Mouse (Mus musculus): ENCODE data around the gene Fbxo2. TPM values are rescaled to one million over a fixed set of nuclear protein-coding genes. Genes with fewer than 3 reads are reported as not detected.
A peak's percentile ranks its signal among the peaks of the same experiment; 100 is the strongest.
"Not testable (repeated sequence)": the region's sequence is repeated elsewhere in the genome, so short reads cannot be mapped to it uniquely, and the experiment has no call there.

Gene Fbxo2
- polyA plus RNA-seq, 1 experiment: 60.5 TPM

DNA sequence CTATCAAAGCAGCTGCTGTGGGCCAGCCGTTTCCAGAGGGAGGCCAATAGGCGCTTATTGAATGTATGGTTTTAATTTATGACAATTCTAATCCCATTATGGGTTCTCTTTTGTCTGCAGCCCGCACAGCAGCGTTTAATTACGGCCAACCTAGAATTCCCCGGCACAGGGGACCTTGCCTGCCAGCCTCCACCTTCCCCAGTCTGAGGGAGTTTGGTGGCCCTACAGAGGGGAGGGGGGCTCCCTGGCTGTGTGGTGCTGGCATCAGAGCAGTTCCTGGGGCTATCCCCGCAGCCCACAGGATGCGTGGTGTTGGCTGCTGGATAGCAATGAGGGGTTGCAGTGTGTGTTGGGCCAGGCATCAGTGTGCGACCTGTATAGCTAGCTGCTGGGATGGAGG lies 24.1 kb downstream of the Fbxo2 start:
- Histone ChIP-seq H3K36me3 (replicated peaks; ENCODE audit: low read length) (no peaks in the 10 kb centered on the region), H3K4me3 (replicated peaks) (no peak overlapping the region), H3K4me1 (no peaks in the 10 kb centered on the region), H3K27me3 (replicated peaks) (peaks cover 42% of the 10 kb centered on the region), H3K9me3 (peaks cover 5% of the 10 kb centered on the region; the same call in 1 of the 2 replicates)
- TF ChIP-seq GATA1 (IDR thresholded peaks at IDR 0.05; ENCODE audit: borderline replicate concordance, low read length) (no peak), FLI1 (IDR thresholded peaks at IDR 0.05; ENCODE audit: low read length) (no peak)

DNA sequence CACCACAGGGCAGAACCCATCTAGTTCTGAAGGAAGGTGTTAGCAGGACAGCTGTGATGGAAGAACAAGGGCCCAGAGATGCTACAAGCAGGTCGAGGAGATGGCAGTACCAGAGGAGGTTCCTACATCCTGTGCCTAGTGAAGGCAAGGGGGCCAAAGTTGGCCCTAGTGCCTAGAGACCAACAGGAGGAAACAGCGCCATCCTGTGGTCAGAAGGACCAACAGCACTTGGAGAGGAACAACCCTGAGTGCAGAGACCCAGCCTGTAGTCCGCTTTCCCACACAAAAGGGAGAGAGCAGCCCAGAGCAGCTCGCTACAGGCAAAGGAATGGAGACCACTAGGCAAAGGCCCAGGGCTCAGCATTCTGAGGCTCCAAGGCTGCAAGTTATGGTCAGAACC lies 25.4 kb downstream of the Fbxo2 start:
- Histone ChIP-seq H3K36me3 (replicated peaks; ENCODE audit: low read length) (no peaks in the 10 kb centered on the region), H3K9me3 (peaks cover 5% of the 10 kb centered on the region; the same call in 1 of the 2 replicates), H3K4me3 (replicated peaks) (no peak overlapping the region), H3K27me3 (replicated peaks) (peaks cover 39% of the 10 kb centered on the region), H3K4me1 (no peaks in the 10 kb centered on the region)
- TF ChIP-seq GATA1 (IDR thresholded peaks at IDR 0.05; ENCODE audit: borderline replicate concordance, low read length) (no peak), FLI1 (IDR thresholded peaks at IDR 0.05; ENCODE audit: low read length) (no peak)

DNA sequence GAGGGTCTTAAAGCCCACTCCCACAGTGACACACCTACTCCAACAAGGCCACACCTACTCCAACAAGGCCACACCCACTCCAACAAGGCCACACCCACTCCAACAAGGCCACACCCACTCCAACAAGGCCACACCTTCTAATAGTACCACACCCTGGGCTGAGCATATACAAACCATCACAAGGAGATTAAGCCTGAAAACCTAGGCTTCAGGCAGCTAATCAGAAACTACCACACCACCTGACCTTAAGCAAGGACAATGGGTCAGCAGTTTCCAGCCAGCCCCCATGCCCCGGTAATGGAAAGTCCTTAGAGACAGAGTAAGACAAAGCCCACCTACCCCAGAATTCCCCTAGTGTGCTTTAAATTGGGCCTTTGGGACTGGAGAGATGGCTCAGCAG lies 28.3 kb downstream of the Fbxo2 start:
- not testable (repeated sequence) for H3K4me3 ChIP-seq (replicated peaks); H3K36me3 ChIP-seq (replicated peaks; ENCODE audit: low read length); H3K4me1 ChIP-seq; H3K9me3 ChIP-seq
- peaks cover 51% of the 10 kb centered on the region for H3K27me3 ChIP-seq (replicated peaks)

DNA sequence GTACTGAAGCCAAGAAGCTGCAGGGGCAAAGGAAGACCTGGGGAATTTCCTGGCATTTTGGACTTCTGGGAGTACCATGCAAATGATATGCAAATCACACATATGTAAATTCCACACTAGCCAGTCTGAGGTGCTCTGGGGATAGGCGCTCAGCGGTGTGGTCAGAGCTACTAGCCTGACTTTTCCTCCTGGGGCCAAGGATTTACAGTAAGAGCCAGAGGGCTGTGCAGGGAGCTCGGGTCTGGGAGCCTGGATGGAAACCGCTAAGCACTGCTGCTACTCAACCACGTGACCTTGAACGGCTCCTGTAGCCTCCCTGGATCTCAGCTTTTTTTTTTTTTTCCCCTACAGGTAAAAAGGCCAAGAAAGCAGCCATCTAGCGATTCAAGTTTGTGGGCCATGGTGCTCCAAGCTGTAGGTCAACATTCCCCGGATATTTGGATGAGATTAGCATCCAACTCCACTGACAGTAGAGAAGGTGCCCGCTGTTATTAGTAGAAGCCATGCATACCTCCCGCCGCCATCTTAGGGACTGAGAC lies 32.4 kb downstream of the Fbxo2 start:
- no peaks in the 10 kb centered on the region; the same call in 1 of the 2 replicates for H3K4me1 ChIP-seq
- peaks cover 43% of the 10 kb centered on the region for H3K27me3 ChIP-seq (replicated peaks)
- H3K4me3 ChIP-seq (replicated peaks): no peak overlapping the region
- H3K9me3 ChIP-seq: no peaks in the 10 kb centered on the region
- TF ChIP-seq FLI1 (IDR thresholded peaks at IDR 0.05; ENCODE audit: low read length): no peak
- no peak for TF ChIP-seq GATA1 (IDR thresholded peaks at IDR 0.05; ENCODE audit: borderline replicate concordance, low read length)
- no peaks in the 10 kb centered on the region for H3K36me3 ChIP-seq (replicated peaks; ENCODE audit: low read length)

DNA sequence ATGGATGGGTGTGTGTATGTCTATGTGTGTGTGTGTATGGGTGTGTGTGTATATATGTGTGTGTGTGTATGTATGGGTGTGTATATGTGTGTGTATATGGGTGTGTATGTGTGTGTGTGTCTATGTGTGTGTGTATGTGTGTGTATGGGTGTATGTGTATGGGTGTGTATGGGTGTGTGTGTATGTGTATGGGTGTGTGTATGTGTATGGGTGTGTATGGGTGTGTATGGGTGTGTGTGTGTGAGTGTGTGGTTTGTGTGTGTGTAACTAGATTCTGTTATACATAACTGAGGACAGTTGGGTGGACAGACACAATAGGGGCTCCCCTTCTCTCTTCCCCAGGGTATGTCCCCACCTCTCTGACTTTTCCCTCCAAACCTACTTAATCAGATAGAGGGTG lies 34.0 kb downstream of the Fbxo2 start:
- Histone ChIP-seq H3K9me3 (no peaks in the 10 kb centered on the region), H3K4me3 (replicated peaks) (no peak overlapping the region), H3K36me3 (replicated peaks; ENCODE audit: low read length) (no peaks in the 10 kb centered on the region), H3K4me1 (no peaks in the 10 kb centered on the region; the same call in 1 of the 2 replicates), H3K27me3 (replicated peaks) (peaks cover 49% of the 10 kb centered on the region)
- TF ChIP-seq FLI1 (IDR thresholded peaks at IDR 0.05; ENCODE audit: low read length) (no peak), GATA1 (IDR thresholded peaks at IDR 0.05; ENCODE audit: borderline replicate concordance, low read length) (no peak)

DNA sequence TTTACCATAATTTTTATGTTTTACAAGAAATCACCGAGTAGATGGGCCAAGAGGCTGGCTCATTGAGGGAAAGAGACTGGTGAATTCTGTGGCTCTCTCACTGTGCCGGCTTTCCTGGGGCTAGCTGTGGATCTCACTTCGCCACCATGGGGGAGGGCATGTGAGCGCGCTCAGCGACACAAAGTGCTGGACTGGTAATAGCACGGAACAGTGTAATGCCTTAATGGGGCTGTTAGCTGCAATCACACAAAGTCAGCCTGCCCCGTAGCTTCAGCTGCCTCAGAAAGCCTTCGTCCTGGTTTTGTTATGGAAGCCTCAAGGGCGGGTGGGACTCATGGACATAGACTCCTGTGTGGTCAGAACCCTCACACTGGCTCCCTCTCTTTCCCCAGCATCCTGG lies 38.3 kb downstream of the Fbxo2 start:
- Histone ChIP-seq H3K36me3 (replicated peaks; ENCODE audit: low read length) (no peaks in the 10 kb centered on the region), H3K4me1 (peaks cover 6% of the 10 kb centered on the region; the same call in 1 of the 2 replicates), H3K4me3 (replicated peaks) (no peak overlapping the region), H3K9me3 (peaks cover 4% of the 10 kb centered on the region), H3K27me3 (replicated peaks) (peaks cover 35% of the 10 kb centered on the region)
- TF ChIP-seq FLI1 (IDR thresholded peaks at IDR 0.05; ENCODE audit: low read length): no peak
- TF ChIP-seq GATA1 (IDR thresholded peaks at IDR 0.05; ENCODE audit: borderline replicate concordance, low read length): no peak

DNA sequence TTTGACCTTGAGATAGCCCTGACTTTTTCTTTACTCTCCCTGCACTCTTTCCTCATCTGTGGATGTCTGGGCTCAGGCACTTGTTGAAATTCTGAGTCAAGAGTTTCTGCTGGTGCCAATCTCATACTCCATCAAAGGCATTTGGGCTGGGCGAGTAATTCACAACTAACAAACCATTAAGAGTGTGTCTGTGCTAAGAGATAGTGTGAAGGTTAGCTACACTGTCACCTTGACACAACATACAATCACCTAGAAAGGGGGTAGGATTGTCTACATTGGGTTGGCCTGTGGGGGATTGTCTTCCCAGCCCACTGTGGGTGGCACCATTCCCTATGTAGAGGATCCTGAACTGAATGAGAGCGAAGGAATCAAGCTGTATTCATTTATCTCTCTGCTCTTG lies 43.1 kb downstream of the Fbxo2 start:
- H3K36me3 ChIP-seq (replicated peaks; ENCODE audit: low read length): no peaks in the 10 kb centered on the region
- no peak for TF ChIP-seq GATA1 (IDR thresholded peaks at IDR 0.05; ENCODE audit: borderline replicate concordance, low read length)
- TF ChIP-seq FLI1 (IDR thresholded peaks at IDR 0.05; ENCODE audit: low read length): no peak
- no peak overlapping the region for H3K4me3 ChIP-seq (replicated peaks)
- H3K9me3 ChIP-seq: peaks cover 26% of the 10 kb centered on the region
- H3K27me3 ChIP-seq (replicated peaks): peaks cover 19% of the 10 kb centered on the region
- H3K4me1 ChIP-seq: peaks cover 17% of the 10 kb centered on the region

DNA sequence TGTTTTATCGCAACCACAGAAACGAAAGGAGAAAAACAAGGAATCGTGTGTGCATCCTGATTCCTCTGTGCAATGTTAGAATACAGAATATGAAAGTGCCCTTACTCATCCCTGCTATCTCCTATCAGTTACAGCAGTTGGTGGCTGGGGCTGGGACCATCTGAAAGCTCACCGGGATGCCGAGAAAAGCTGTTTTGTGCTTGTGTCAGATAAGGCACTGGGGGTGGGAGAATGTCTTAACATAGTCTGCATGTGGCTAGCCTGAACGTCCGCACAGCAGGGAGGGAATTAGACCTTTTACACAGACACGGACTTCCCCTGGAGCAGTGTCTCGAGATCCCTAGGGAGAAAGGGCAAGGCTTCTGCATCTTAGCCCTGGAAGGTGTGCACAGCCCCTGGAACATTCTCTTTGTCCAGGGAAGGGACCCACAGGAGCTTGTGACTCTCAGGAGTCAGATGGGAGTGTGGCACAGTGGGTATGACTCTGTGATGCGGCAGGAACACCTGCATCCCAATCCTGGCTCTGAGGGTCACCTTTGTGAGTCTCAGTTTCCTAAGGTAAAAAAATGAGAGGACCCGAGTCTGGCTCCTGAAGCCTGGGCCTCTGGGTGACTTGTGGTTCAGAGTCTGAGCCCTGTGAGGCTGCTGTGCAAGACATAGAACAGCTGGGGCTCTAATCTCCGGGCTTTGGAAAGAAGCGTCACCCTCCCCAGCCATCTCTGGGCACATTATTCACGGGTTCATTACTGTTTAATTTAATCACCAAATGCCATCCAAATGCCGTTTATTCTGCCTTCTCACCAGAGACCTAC lies 43.8 kb downstream of the Fbxo2 start:
- TF ChIP-seq FLI1 (IDR thresholded peaks at IDR 0.05; ENCODE audit: low read length): no peak
- TF ChIP-seq GATA1 (IDR thresholded peaks at IDR 0.05; ENCODE audit: borderline replicate concordance, low read length): no peak
- Histone ChIP-seq H3K4me3 (replicated peaks) (peak overlapping the region; percentile 2), H3K27me3 (replicated peaks) (peaks cover 13% of the 10 kb centered on the region), H3K9me3 (peaks cover 26% of the 10 kb centered on the region), H3K4me1 (peaks cover 17% of the 10 kb centered on the region), H3K36me3 (replicated peaks; ENCODE audit: low read length) (no peaks in the 10 kb centered on the region)

DNA sequence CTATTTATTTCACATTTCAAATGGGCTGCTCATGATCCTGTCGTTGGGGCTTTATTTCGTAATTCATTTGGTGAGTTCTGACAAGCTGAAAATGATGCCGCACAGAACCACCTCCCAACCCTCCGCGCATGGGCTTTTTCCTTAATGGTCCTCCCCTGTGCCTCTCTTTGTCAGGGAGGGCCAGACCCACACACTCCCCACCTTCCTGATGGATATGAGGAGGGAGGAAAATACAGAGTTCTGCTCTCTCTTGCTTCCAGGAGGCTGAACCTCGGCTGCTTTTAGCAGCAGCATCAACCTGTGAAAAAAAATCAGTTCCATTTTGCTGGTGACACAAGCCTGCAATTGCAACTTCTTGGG lies 44.4 kb downstream of the Fbxo2 start:
- Histone ChIP-seq H3K27me3 (replicated peaks) (peaks cover 12% of the 10 kb centered on the region), H3K9me3 (peaks cover 29% of the 10 kb centered on the region), H3K4me1 (peaks cover 17% of the 10 kb centered on the region), H3K36me3 (replicated peaks; ENCODE audit: low read length) (no peaks in the 10 kb centered on the region), H3K4me3 (replicated peaks) (no peak overlapping the region)
- TF ChIP-seq FLI1 (IDR thresholded peaks at IDR 0.05; ENCODE audit: low read length) (no peak), GATA1 (IDR thresholded peaks at IDR 0.05; ENCODE audit: borderline replicate concordance, low read length) (no peak)

DNA sequence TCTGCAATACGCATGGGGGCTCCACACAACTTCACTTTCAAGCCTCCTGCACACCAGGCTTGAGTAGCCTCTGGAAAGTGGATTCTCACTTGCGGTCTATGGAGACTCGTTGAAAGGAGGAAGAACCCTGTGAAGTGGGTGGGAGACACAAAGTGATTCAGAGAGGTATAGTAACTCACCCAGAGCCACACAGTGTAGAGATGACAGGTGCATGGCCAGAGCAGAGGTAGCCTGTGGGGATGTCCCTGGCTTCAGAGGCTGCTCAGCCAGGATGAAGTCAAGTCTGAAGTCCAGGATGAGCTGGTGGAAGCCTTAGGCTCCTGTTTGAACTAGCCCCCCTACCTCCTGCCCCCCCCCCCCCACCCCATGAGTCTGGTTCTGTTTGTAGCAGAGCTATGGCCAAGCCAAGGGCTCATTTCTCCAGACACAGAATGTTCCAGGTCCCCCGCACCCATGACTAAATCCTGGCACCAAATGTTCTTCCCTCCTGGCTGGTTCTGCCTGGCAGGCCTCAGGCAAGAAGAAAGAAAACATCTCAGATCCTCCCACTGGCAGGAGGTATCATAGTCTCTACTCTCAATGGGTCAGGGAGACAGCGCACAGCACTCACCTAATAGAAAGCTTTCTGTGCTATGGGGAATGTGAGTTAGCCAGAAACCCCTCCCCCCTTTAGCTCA lies 54.2 kb downstream of the Fbxo2 start:
- H3K9me3 ChIP-seq: peaks cover 15% of the 10 kb centered on the region
- H3K4me1 ChIP-seq: peaks cover 33% of the 10 kb centered on the region
- H3K4me3 ChIP-seq (replicated peaks): peak overlapping the region; percentile 88
- peaks cover 4% of the 10 kb centered on the region for H3K36me3 ChIP-seq (replicated peaks; ENCODE audit: low read length)
- H3K27me3 ChIP-seq (replicated peaks): peaks cover 45% of the 10 kb centered on the region
- TF ChIP-seq GATA1 (IDR thresholded peaks at IDR 0.05; ENCODE audit: borderline replicate concordance, low read length) (no peak), FLI1 (IDR thresholded peaks at IDR 0.05; ENCODE audit: low read length) (no peak)

Measured in megakaryocyte, embryonic 14.5 days (primary cell).